Mouse (Mus musculus) midbrain, embryonic 14.5 days (tissue): ENCODE measurements at regions not wholly inside any gene's neighbourhood (a gene's known extent, or its start where the extent isn't known, plus 50 kb on each side); places are given as distances from the start of the nearest gene placed in this dataset.

ENCODE experiments used
- ATAC-seq: fragments of 200-750 bp; cut with Nextera tagmentation; 2 replicates; pipeline ENCODE4 v1.8.0; 2017; ENCODE audit warnings: moderate number of reproducible peaks, moderate library complexity; ENCODE audit not compliant: low FRiP score, low TSS enrichment
- DNase-seq: peaks from one replicate; pipeline ENCODE4 v3.0.0-alpha.2; 2015
- H3K27ac ChIP-seq: fragments of 300-500 bp; sonication (generic); replicated peaks from 2 replicates; pipeline ENCODE4 v1.5.1; 2014; ENCODE audit warnings: mild to moderate bottlenecking, low read depth, low read length, moderate library complexity
- H3K27me3 ChIP-seq: fragments of 300-500 bp; sonication (generic); 2 replicates; pipeline ENCODE4 v1.6.1; 2014; ENCODE audit warnings: low read length, control low read depth, mixed read lengths; ENCODE audit not compliant: control insufficient read depth, insufficient read depth
- H3K36me3 ChIP-seq: fragments of 300-500 bp; sonication (generic); 2 replicates; pipeline ENCODE4 v1.6.1; 2014; ENCODE audit warnings: low read length, control low read depth; ENCODE audit not compliant: control insufficient read depth, insufficient read depth
- H3K4me1 ChIP-seq: fragments of 300-500 bp; sonication (generic); 2 replicates; pipeline ENCODE4 v1.6.1; 2014; ENCODE audit warnings: mild to moderate bottlenecking, antibody characterized with exemption, low read length, control low read depth; ENCODE audit not compliant: control insufficient read depth, insufficient read depth
- H3K4me2 ChIP-seq: fragments of 300-500 bp; sonication (generic); 2 replicates; pipeline ENCODE4 v1.6.1; 2014; ENCODE audit warnings: mild to moderate bottlenecking, low read length, moderate library complexity
- H3K4me3 ChIP-seq: fragments of 300-500 bp; sonication (generic); replicated peaks from 2 replicates; pipeline ENCODE4 v1.5.1; 2014; ENCODE audit warnings: low read depth, low read length
- H3K9ac ChIP-seq: fragments of 300-500 bp; sonication (generic); replicated peaks from 2 replicates; pipeline ENCODE4 v1.6.1; 2014; ENCODE audit warnings: mild to moderate bottlenecking, low read length, moderate library complexity
- H3K9me3 ChIP-seq: fragments of 300-500 bp; sonication (generic); 2 replicates; pipeline ENCODE4 v1.6.1; 2016; ENCODE audit warnings: low read length, control low read depth, mixed read lengths; ENCODE audit not compliant: control insufficient read depth
- WGBS: fragments of 180-500 bp; shearing (Covaris S2); extraction: QIAGEN DNeasy Blood & Tissue Kit; methylation state at CpG from one replicate; pipeline ENCODE4 v1.1.7; 2014; 5-methylcytosine and 5-hydroxymethylcytosine counted together

DNA sequence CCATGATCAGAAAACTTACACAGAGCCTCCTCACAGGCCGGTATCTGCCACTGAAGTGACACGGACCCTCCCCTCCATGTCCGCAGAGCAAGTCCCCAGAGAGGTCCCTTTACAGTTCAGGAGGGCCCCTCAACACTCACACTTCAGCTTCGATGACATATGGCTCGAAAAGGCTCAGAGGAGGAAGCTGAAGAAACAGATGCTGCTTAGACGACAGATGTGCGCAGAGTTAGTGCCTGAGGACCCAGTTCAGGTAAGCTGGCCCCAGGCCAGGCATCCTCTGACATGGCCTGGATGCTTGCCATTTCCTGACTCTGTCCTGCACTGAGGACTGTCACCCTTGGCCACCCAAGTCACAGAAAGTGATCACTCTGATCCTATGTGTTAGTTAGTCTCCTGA lies 110.7 kb downstream of the Fam168b start:
- Histone ChIP-seq H3K4me1 (no peaks in the 10 kb centered on the region), H3K27me3 (no peaks in the 10 kb centered on the region), H3K4me3 (no peak overlapping the region), H3K36me3 (no peaks in the 10 kb centered on the region), H3K27ac (no peak overlapping the region), H3K9ac (no peak overlapping the region), H3K4me2 (no peak overlapping the region), H3K9me3 (no peaks in the 10 kb centered on the region)
- 81% methylated on average over 7 of the region's 7 CpGs for WGBS
- ATAC-seq (no peak), DNase-seq (no peak)

- Histone ChIP-seq H3K4me3 (no peak overlapping the region), H3K9me3 (no peaks in the 10 kb centered on the region), H3K27me3 (no peaks in the 10 kb centered on the region), H3K36me3 (no peaks in the 10 kb centered on the region), H3K9ac (no peak overlapping the region), H3K4me1 (no peaks in the 10 kb centered on the region), H3K27ac (no peak overlapping the region), H3K4me2 (no peak overlapping the region)
- ATAC-seq = no peak
- WGBS = 77% methylated on average over 17 of the region's 17 CpGs
- DNase-seq = no peak
These were observed 109.6 kb downstream of the Fam168b start for GRCm38 (mm10) chr1:34733026-34733913.

GRCm38 (mm10) chr1:34738386-34739067 lies 104.3 kb downstream of the Fam168b start:
- Histone ChIP-seq H3K27ac (no peak overlapping the region), H3K4me3 (no peak overlapping the region), H3K4me1 (no peaks in the 10 kb centered on the region), H3K9ac (no peak overlapping the region), H3K4me2 (no peak overlapping the region), H3K27me3 (no peaks in the 10 kb centered on the region), H3K36me3 (no peaks in the 10 kb centered on the region), H3K9me3 (no peaks in the 10 kb centered on the region)
- ATAC-seq (no peak), DNase-seq (peak; percentile 81)
- 57% methylated on average over 14 of the region's 14 CpGs for WGBS

GRCm38 (mm10) chr1:34739621-34740020 lies 103.2 kb downstream of the Fam168b start:
- DNase-seq = no peak
- Histone ChIP-seq H3K4me2 (no peak overlapping the region), H3K36me3 (no peaks in the 10 kb centered on the region), H3K9me3 (no peaks in the 10 kb centered on the region), H3K9ac (no peak overlapping the region), H3K4me3 (no peak overlapping the region), H3K27me3 (no peaks in the 10 kb centered on the region), H3K4me1 (no peaks in the 10 kb centered on the region), H3K27ac (no peak overlapping the region)
- ATAC-seq = no peak
- 65% methylated on average over 4 of the region's 4 CpGs for WGBS

GRCm38 (mm10) chr1:34740891-34741290 lies 102.0 kb downstream of the Fam168b start:
- no peak overlapping the region for H3K27ac ChIP-seq
- no peak overlapping the region for H3K9ac ChIP-seq
- H3K4me1 ChIP-seq = no peaks in the 10 kb centered on the region
- H3K9me3 ChIP-seq = no peaks in the 10 kb centered on the region
- WGBS = 68% methylated on average over 7 of the region's 7 CpGs
- ATAC-seq = no peak
- no peaks in the 10 kb centered on the region for H3K36me3 ChIP-seq
- no peaks in the 10 kb centered on the region for H3K27me3 ChIP-seq
- no peak overlapping the region for H3K4me3 ChIP-seq
- no peak for DNase-seq
- no peak overlapping the region for H3K4me2 ChIP-seq

GRCm38 (mm10) chr1:34742234-34742633 lies 100.6 kb downstream of the Fam168b start:
- no peak overlapping the region for H3K27ac ChIP-seq
- no peaks in the 10 kb centered on the region for H3K36me3 ChIP-seq
- H3K9ac ChIP-seq = no peak overlapping the region
- H3K9me3 ChIP-seq = no peaks in the 10 kb centered on the region
- no peak overlapping the region for H3K4me2 ChIP-seq
- no peaks in the 10 kb centered on the region for H3K27me3 ChIP-seq
- DNase-seq = no peak
- no peak for ATAC-seq
- 55% methylated on average over 2 of the region's 2 CpGs for WGBS
- H3K4me3 ChIP-seq = no peak overlapping the region
- H3K4me1 ChIP-seq = no peaks in the 10 kb centered on the region

- H3K4me1 ChIP-seq = peaks cover 8% of the 10 kb centered on the region
- no peak overlapping the region for H3K9ac ChIP-seq
- H3K36me3 ChIP-seq = no peaks in the 10 kb centered on the region
- H3K4me2 ChIP-seq = no peak overlapping the region
- no peak overlapping the region for H3K27ac ChIP-seq
- DNase-seq (no peak), ATAC-seq (no peak)
- no peak overlapping the region for H3K4me3 ChIP-seq
- 85% methylated on average over 6 of the region's 6 CpGs for WGBS
- no peaks in the 10 kb centered on the region for H3K9me3 ChIP-seq
- H3K27me3 ChIP-seq = no peaks in the 10 kb centered on the region
These were observed 97.0 kb downstream of the Fam168b start for GRCm38 (mm10) chr1:34745881-34746280.

DNA sequence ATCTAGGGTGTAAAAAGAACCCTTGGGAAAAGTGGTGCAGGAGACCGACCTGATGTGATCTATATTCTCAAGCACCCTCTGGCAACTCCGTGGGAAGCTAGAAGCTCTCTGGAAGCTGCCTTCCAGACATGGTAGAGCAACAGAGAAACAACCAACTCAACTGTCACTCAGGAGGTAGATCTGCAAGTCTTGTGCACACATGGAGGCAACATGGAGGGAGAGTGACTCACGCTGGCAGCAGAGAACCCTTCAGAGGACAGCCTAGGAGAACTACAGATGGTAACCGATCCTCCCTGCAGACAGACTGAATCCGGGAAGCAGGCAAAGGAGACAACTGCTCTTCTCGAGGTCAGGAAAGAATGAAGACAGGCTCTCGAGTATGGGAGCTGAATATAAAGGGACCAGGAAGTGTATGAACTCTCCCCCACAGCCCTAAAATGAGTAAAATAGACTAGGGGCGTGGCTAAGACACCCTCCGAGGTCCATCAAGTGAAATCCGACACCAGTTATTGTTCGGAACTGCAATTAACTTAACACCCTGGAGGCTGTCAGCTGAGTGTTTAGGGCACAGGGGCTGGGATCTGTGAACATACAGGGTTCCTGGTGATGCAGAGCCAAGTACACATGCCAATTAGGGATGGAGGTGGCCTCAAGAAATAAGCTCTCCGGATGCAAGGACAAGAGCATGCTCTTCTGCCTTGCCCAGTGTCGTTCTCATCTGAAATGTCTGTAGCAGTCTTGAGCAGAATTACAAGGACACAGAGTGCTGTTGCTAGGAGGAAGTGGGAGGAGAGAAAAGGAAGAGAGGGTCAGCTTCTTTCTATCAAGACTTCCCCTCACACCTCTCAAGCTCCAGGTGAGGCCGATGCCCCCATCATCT lies 93.5 kb downstream of the Fam168b start:
- WGBS = 11% methylated on average over 14 of the region's 14 CpGs
- peak overlapping the region; percentile 96 for H3K4me2 ChIP-seq
- H3K9me3 ChIP-seq = no peaks in the 10 kb centered on the region
- H3K4me1 ChIP-seq = peaks cover 12% of the 10 kb centered on the region
- H3K4me3 ChIP-seq = peak overlapping the region; percentile 73
- H3K27me3 ChIP-seq = peaks cover 14% of the 10 kb centered on the region
- peak; percentile 32 for DNase-seq
- ATAC-seq = no peak
- peak overlapping the region; percentile 81; the same call in 1 of the 2 replicates for H3K9ac ChIP-seq
- no peaks in the 10 kb centered on the region for H3K36me3 ChIP-seq
- H3K27ac ChIP-seq = no peak overlapping the region
